Mouse (Mus musculus) adrenal gland, adult 8-10 months (tissue): Measurements from ENCODE around the gene Atg5. TPM values are rescaled to one million over a fixed set of nuclear protein-coding genes. Genes with fewer than 3 reads are reported as not detected.
A peak's percentile ranks its signal among the peaks of the same experiment; 100 is the strongest.
"Not testable (repeated sequence)": the region's sequence is repeated elsewhere in the genome, so short reads cannot be mapped to it uniquely, and the experiment has no call there.

Experiments
- DNase-seq: peaks from one replicate; pipeline ENCODE4 v3.0.0; 2022
- total RNA-seq, 4 experiments: library from RNA; stranded (reverse); gene quantifications; 2 replicates each; pipeline ENCODE4 v1.2.4; 2022

Gene Atg5
- 10 to 100 TPM; 30.6 to 49.7 (median 36.4) TPM for total RNA-seq

DNA sequence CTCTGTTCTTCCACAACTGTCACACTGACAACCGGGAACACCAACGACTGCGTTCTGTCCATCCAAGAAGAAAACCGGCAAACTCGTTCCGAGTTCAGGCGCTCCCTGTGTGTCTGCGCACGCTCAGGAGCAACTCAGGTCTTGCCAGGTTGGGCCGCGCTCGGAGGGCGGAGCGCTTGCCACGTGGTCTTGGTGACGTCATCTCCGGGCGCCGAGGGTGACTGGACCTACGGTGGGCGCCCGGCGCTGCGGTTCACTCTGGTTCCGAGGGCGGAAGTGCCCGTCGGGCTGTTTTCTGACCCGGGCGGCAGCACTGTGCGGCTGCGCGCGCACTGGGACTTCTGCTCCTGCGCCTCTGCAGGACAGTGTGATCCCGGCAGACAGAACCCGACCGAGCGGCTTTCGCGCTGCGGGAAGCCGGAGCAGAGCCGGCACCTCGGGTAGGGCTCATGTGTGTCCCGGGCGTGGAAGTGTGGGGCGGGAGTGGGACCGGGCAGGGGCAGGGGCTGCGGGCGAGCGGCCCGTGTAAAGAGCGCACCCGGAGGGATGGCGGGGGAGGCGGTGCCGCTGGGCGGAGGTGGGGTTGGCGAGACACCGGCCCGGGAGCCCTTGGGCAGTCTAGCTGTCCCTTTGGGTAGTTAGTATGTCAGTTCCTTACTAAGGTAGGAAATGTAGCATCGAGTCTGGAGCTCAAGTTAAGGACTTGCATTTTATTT lies at the start of gene Atg5:
TSS of gene Atg5 (plus strand) at position 214 of the 716 bp plus-strand sequence.
- DNase-seq = peak; percentile 98

DNA sequence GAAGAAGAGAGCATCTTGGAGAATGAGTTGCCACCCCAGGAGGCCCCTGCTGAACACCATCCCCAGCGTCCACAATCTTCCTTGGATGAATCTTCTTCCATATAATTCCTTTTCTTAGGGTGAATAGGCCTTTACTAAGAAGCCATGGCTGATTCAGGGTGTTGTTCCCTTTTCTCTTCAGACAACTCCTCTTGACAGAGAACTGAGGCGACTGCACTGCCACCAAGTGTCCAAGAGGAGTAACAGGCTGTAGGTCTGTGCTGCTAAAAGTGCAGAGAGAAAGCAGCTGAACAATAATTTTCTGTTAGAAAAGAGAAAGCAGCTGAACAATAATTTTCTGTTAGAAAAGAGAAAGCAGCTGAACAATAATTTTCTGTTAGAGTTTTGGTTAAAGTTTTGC lies 49.1 kb upstream of the Atg5 start:
- DNase-seq = not testable (repeated sequence)

DNA sequence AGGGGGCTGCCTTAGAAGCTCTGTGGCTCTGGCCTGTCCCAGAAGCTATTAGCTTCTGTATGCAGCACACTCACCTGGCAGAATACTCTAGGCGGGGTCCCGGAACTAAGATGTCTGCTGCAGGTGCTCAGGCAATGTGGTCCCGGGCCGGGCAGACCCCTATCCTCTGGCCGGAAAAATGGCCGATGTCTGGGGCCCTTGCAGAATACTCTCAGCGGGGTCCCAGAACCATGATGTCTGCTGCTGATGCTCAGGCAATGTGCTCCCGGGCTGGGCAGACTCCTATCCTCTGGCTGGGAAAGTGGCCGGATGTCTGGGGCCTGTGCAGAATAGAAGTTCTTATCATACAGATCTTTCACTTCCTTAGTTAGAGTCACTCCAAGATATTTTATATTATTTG lies 43.8 kb upstream of the Atg5 start:
- DNase-seq = no peak

DNA sequence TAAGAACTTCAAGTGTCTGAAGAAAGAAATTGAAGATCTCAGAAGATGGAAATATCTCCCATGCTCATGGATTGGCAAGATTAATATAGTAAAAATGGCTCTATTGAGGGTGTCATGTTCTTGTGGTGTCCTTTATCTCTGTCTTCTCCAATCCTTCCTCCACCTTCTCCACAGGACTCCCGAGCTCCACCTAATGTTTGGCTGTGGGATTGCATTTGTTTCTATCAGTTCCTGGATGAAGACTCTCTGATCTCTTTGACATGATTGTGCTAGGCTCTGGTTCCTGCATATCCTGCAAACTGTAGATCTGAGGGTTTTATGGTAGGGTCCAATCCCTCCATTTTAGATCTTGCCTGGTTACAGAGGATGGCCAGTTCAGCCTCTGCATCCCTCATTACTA lies 34.8 kb upstream of the Atg5 start:
- DNase-seq = peak; percentile 14

DNA sequence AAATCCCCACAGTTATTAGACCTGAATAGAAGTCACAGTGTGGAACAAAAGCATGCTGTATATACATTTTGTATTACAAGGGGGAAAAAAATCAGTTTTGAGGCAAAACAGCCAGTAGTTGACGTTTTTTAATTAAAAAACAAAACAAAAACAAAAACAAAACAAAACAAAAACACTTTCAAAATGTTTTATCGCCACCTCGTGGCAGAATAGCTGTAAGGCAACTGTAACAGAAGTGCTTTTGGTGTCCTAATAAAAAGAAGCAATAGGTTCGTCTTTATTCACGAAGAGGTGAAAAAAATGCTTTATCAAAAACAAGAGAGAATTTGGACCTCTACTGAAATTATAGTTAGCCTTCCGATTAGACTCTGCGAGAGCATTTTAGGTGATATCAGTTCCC lies 32.9 kb upstream of the Atg5 start:
- DNase-seq = not testable (repeated sequence)

DNA sequence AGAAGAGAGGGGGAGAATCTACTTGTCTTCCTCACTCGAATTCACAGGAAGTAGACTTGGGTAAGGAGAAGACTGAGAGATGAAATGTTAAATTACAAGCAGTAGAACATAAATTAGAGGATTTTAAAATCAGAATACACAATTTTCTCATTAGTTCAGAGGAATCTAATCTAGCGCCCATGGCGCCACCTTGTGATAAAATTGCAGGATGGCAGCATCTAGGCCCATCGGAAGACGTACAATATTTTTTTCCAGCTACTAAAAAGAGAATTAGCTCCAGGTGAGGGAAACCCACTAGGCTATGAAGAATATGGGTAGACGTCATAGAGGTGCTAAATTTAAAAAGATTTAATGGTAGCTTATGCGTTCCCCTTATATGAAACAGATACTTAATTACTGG lies 11.5 kb upstream of the Atg5 start:
- DNase-seq = no peak

DNA sequence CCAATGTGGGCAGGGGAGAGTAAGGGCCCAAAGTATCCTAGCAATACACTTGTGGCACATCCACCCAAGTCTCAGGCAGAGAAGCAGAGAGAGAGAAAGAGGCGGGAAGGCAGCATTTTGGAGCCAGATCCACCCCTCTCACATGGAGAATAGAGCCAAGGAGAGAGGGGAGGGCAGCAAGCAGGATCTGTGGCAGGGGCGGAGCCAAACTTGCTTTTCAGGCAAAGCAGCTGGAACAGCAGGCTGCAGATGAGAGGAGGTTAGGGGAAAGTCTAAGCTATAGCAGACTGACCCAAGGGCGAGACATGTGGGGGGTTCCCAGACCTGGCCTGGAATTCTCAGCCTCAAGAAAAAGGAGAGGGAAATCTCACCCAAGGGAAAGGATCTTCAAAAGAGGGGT lies 2.3 kb upstream of the Atg5 start:
- DNase-seq = no peak

DNA sequence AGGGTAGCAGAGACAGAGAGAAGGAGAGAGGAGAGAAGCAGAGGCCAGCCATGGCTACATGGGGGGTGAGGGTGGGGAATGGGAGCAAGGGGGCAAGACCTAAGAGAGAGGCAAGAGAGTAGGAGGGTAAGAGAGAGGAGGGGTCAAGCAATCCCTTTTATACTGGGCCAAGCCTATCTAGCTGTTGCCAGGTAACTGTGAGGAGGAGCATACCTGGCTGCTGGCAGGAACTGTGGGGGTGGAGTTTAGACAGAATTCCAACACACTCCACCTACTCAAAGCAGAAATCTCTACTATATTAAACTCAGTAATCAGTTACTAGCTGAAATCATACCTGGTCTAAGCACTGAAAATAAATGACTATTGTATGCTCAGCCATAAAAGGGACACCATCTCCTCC lies 1.6 kb upstream of the Atg5 start:
- DNase-seq = no peak

DNA sequence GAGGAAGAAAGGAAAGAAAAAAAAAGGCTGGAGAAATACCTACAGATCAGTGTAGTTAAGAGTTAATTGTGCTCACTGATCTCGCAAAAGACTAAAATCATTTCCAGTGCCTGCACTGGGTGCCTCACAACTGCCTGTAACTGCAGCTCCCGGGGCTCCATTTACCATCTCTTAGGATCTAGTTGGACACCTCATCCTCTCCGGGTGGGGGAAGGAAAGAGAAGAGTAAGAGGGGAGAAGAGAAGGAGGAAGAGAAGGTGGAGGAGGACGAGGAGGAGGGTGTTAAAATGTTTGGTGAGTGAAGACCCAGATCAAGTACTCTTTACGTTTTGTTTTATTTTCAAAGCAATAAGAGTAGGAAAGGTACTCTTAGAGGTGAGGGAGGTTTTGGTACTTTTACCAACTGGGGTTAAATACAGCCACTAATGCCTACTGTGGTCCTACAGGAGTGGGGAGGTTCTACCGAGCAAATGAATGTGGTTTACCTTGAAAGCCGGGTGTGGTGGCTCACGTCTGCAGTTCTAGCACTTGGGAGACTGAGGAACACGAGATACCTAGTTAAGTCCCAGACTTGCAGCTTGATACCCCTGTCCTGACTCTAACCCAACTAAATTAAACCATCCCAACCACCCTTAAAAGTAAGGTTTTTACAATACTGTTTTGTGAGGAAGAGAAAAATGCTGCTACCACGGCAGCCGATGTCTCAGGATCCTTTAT lies 574 bp upstream of the Atg5 start:
- DNase-seq = no peak

DNA sequence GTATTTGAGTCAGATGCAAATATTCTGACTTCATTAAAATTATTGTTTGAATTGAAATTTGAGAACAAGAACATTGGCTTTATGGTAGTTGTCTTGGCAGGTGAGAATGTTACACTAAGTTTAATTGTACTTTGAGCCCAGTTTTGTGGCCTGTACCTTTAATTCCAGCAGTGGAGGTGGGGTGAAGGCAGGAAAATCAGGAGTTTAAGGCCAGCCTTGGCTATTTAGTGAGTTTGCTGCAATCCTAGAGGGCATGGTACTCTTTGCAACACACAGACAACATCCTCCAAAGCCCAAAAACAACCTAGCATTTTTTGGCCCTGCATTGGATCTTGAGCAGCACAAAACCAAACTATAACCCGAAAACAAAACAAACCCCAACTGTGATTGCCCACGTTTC lies 1.1 kb downstream of the Atg5 start:
- DNase-seq = no peak

DNA sequence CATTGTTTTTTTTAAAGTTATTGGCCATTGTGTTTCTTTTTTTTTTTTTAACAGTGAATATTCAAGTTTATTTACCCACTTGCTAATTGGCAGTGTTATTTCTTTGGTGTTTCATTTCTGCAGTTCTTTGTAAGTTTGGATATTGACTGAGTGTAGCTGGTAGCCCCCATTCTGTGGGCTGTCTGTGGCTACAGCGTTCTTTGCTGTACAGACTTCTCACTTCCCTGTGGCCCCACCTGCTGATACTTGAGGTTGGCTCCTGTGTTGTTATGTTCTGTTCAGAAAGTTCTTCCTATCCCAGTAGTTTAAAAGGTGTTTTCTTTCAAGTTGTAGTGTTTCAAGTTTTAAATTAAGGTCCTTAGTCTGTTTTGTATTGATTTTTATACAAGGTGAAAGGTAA lies 14.2 kb downstream of the Atg5 start:
- no peak for DNase-seq

DNA sequence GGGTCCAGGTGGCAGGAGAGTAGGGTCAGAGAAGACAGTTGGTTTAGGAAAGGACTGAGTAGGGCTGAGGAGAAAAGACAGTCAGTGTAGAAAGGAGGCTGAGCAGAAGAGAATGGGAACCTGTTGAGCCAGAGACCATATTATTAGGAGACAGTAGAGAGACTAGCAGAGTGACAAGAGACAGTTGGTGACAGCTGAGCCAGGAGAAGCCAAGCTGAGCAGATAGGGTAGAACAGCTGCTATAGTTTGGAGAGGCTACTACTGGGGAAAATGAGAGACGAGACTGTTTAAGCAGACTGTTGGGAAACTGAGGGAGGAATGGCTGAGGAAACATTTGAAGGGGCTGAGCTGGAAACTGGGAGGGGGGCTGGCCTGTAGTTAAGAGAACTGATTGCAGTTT lies 16.9 kb downstream of the Atg5 start:
- no peak for DNase-seq

DNA sequence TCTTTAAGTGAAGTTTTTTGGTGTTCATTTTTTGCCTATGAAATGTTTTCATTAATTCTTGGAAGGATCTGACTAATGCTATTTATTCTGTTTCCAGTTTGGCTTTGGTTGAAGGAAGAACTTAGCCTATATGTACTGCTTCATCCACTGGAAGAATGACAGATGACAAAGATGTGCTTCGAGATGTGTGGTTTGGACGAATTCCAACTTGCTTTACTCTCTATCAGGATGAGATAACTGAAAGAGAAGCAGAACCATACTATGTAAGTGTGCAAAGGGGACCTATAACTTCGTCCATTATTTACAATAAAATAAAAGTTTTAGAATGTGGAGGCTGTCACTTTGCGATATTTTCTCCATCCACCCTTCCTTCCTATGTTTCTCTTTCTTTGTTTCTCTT lies 17.8 kb downstream of the Atg5 start:
- no peak for DNase-seq

DNA sequence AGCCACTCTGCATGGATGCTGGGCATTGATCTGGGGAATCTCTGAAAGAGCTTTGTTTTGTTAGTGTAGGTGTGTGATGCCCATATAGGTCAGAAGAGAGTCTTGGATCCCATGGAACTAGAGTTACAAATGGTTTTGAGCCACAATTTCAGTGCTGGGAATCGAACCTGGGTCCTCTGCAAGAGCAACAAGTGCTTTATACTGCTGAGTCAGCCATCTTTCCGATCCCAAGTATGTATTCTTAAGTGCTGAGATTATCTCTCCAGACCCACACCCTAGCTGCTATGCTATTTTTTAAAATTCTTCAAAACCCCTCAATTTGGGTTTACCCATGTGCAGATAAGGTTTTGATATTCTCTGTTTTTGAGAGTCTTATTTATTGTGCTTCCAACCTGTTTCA lies 22.7 kb downstream of the Atg5 start:
- DNase-seq = no peak

DNA sequence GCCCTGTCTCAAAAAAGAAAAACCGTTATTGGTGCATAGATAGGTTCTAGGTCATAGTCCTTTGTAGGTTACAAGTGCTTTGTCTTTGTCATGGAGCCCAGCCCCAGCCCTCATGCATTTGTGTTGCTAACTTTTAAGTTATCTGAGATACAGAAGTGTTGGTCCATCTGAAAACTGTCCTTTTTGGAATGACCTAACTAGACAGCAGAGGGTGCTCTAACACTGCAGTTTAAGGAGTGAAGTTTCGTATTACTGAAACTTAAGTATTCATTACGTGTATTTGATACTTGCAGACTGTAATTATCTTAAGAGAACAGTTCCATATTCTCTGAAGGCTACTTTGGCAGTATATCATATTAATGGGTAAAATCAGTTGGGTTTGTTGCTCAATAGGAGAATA lies 24.0 kb downstream of the Atg5 start:
- DNase-seq = no peak

DNA sequence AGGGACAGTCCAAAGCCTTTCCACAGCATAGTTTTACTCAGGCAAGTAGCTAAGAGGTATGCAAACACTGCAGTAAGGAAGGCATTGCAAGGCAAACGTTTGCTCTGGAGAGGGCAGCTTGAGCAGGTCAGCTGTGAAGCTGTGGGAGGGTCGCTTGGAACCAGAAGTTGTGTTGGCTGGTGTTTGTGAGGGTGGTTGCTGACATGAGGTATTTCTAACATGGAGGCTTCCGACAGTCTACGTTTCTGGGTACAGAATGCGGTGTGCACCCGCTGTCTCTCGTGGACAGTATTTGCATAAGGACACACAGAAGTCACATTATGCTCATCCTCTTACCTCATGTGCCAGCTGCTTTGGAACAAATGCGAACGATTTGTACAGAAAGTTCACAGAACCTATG lies 31.0 kb downstream of the Atg5 start:
- no peak for DNase-seq

DNA sequence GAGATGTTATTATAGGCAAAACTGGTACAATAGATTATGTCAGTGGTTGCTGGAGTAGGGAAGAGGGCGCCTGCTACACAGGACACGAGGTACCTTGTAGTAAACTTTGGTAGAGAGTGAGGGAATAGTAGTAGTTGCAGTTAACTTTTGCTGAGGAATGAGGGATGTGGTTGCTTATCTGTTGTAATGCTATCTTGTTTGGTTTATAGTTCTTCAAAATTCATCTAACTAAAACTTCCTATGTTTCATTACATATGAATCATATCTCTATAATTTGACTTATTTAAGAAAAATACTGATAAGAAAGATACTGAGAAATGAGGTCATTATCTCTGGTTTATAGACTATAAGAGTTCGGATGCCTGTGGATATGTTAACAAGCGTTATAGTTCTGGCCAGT lies 31.9 kb downstream of the Atg5 start:
- DNase-seq = no peak

DNA sequence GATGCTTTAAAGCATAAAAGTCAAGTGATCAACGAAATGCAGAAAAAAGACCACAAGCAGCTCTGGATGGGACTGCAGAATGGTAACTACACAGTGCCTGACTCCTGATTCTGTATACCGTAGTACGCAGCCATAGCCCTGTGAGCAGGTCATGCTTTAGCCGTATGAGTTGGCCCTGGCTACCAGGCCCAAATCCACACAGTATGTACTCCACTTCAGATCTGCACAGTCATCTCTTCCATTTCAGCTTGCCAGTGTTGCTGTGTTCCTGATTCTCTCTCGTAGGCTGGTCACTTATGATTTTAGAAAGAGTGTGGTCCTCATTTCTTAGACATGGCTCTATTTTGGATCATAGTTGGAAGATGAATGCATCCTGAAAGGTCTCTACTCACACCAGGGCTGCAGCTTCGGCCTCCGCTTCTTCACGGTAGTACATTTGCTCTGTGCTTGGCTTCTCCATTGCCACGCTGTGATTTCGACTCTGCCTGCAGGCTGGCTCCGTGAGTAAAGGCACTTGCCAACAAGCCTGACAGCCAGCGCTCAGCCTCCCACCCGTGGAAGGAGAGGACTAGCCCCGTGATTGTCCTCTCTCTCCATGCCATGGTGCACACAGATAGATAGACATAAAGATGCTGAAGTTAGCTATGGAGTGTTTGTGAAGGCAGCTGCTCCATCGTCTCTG lies 35.6 kb downstream of the Atg5 start:
- no peak for DNase-seq

DNA sequence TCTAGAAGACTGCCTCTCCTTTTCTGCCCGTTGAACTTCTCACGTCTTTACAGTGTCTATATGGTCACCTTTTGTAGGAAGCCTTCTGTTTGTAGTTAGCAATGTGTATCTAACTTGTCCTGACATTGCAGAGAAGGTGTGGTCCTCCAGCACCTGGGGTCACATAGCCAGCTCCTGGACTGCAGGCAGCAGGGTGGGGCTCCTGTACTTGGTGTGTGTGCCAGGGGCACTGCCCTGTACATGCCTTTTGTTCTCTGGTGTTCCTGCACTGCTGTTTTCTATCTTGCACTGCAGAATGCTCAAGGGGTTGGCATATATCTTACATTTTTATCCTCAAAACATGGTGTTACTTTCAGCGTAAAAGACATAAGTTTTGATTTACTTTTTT lies 36.2 kb downstream of the Atg5 start:
- no peak for DNase-seq

DNA sequence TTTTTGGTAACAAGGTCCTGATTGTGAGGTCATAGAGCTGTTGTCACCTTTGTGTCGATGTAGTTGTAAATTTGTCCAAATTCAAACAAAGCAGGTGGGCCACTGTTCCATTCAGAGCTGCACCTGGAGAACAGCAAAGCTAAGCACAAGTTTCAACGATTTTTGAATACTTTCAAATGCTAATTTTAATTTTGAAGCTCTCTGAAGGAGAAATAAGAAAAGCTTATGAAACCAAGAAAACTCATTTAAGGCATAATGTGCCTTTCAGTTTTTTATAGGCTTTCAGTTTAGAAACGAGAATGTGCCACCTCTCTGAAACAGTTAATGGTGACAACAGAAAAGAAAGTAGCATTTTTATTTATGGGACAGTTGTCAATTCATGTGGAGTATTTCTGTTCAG lies 36.7 kb downstream of the Atg5 start:
- no peak for DNase-seq

DNA sequence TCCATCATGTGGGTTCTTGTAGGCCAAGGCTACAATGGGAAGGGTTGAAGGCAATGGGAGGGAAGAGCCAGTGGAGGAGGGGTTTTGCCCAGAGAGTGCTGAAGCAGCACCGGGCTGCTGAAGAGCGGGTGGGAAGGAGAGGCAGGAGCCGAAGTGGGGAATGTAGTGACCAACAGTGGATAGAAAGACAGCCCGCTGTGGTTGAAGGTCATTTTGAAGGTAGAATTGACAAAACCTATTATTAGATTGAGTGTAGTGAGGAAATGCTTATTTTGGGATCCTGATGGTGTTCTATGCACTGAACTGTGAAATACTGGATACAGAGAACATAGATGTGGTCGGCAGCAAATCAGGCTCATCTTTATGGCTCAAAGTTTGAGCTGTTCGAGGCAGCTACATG lies 38.1 kb downstream of the Atg5 start:
- no peak for DNase-seq

DNA sequence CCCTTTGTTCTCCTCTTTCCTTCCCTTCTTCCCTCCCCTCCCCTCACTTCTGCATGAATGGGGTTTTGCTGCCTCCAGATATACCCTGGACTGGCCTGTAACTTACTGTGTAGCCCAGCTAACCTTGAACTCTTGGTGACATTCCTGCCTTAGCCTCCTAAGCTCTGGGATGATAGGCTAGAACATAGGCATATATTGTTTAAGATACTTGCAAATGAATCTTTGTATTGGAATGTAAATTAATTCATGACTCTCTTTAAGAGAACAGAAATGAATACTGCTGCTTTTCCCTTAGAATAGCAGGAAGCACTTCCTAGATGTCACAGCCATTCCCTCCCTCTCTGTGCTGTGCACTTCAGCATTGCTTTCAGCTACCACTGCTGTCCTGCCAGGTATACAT lies 40.1 kb downstream of the Atg5 start:
- DNase-seq = no peak

DNA sequence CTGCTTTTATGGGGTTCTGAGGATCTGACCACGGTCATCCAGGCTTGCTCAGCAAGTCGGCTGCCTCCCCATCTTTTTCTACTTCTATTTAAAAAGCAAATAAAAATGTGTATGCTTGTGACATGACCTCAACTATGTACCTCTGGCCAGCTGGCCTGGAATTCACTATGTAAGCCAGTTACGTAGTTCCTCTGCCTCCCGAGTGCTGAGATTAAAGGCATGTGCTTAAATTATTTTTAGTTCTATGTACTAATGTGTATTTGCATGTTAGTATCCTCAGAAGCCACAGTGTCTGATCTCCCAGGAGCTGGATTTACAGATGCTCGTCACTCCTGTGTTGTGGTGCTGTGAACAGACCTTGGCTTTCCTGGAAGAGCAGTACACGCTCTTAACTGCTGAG lies 41.1 kb downstream of the Atg5 start:
- DNase-seq = no peak

DNA sequence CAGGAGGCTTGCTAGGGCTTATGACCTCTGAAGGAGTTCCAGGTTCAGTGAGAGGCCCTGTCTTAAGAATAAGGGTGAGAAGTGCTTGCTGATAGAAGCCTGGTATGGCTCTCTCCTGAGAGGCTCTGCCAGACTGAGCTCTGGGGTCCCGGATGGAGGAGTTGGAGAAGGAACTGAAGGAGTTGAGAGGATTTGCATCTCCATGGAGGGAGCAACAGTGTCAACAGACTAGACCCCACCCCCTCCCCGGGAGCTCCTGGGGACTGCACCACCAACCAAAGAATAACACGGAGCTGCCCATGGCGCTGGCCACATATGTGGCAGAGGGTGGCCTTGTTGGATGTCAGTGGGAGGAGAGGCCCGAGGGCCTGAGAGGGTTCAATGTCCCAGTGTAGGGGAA lies 47.1 kb downstream of the Atg5 start:
- no peak for DNase-seq
